Mouse (Mus musculus) thymus, adult 2 months (tissue): ENCODE measurements around the gene Gm7579. TPM values are rescaled to one million over a fixed set of nuclear protein-coding genes. Genes with fewer than 3 reads are reported as not detected.
"Not testable (repeated sequence)": the region's sequence is repeated elsewhere in the genome, so short reads cannot be mapped to it uniquely, and the experiment has no call there.

ENCODE experiments used
- DNase-seq: peaks from one replicate; pipeline ENCODE4 v3.0.0; 2021
- H3K27ac ChIP-seq: fragments of 200-500 bp; 2 replicates; pipeline ENCODE4 v1.5.1; 2012; ENCODE audit warnings: low read length, control low read depth; ENCODE audit not compliant: control insufficient read depth, insufficient read depth
- H3K27me3 ChIP-seq: fragments of 200-500 bp; 2 replicates; pipeline ENCODE4 v1.6.1; 2012; ENCODE audit warnings: mild to moderate bottlenecking, low read length, moderate library complexity, mixed read lengths; ENCODE audit not compliant: control insufficient read depth, insufficient read depth
- H3K36me3 ChIP-seq: fragments of 200-500 bp; 2 replicates; pipeline ENCODE4 v1.6.1; 2012; ENCODE audit warnings: mild to moderate bottlenecking, low read length, moderate library complexity; ENCODE audit not compliant: control insufficient read depth, insufficient read depth
- H3K4me1 ChIP-seq: fragments of 200-500 bp; replicated peaks from 2 replicates; pipeline ENCODE4 v1.6.1; 2012; ENCODE audit warnings: low read length; ENCODE audit not compliant: control insufficient read depth, insufficient read depth
- H3K4me3 ChIP-seq: fragments of 200-500 bp; 2 replicates; pipeline ENCODE4 v1.5.1; 2012; ENCODE audit warnings: mild to moderate bottlenecking, low read length, control low read depth, moderate library complexity; ENCODE audit not compliant: control insufficient read depth, insufficient read depth
- CTCF ChIP-seq: fragments of 200-500 bp; IDR thresholded peaks from 2 replicates; pipeline ENCODE4 v1.5.1; 2012; ENCODE audit warnings: mild to moderate bottlenecking, control low read depth, low read length, moderate library complexity, borderline replicate concordance; ENCODE audit not compliant: control insufficient read depth, poor library complexity, insufficient read depth; ENCODE audit errors: extremely low read depth
- POLR2A ChIP-seq: fragments of 200-500 bp; IDR thresholded peaks from 2 replicates; pipeline ENCODE4 v1.6.1; 2012; ENCODE audit warnings: mild to moderate bottlenecking, low read length, control low read depth, moderate library complexity; ENCODE audit not compliant: control insufficient read depth, poor library complexity, insufficient read depth; ENCODE audit errors: extremely low read depth
- WGBS: fragments of 180-500 bp; shearing (Covaris S2); methylation state at CpG from one replicate; pipeline ENCODE4 v1.1.7; 2018; 5-methylcytosine and 5-hydroxymethylcytosine counted together
- polyA plus RNA-seq: library from polyadenylated mRNA; depleted of rRNA; stranded (reverse); fragments of >200 nt; gene quantifications from 2 replicates; pipeline ENCODE4 v1.2.3, GENCODE M21; 2012

Gm7579 gene
- polyA plus RNA-seq, 1 experiment, result not detected

DNA sequence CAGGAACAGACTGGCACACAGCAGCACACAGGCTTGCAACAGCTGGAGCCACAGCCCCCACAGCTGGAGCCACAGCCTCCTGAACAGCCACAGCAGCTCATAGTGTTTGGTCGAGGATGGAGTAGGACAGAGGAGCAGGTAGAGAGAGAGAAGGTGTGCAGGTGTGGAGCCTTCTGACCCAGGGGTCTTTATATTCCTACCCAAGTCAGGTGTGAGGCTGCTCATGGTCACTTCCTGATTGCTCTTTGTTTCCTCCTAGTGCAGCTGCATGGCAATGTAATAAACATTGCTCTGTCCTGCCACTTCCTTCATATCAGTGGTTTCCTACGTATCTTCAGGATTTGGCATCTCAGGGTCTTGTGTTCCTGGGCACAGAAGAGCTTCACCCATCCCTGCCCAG is 21.4 kb upstream of the Gm7579 start, which contains the start of gene Gm10153:
Gene Gm10153, minus strand, starts transcription at position 101 of the 400 bp plus-strand sequence.
- no peaks in the 10 kb centered on the region for H3K36me3 ChIP-seq
- WGBS, result 48% methylated on average over 2 of the region's 2 CpGs
- H3K4me3 ChIP-seq, result no peak within 1 kb of the TSS
- no peak for DNase-seq
- no peaks in the 10 kb centered on the region for H3K4me1 ChIP-seq
- TF ChIP-seq CTCF, result no peak
- TF ChIP-seq POLR2A, result no peak
- H3K27me3 ChIP-seq, result no peaks in the 10 kb centered on the region
- no peak within 1 kb of the TSS for H3K27ac ChIP-seq

DNA sequence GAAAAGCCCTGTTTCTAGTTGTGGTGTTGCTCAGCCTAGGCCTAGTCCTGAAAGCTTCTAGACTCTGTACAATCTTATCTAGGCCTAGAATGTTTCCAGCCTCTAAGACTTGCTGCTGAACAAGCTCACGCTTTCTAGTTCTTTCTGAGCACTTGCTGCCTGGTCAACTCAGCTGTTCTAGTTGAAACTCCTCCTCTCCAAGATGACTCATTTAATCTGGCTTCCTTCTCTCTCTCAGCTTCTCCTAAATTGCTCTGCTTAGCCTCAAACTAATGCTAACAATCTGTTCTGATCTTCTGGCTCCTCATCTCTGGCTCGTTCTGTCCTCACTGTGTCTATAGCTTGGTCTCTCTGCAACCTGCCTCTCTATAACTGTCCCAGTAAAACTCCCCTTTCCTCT is 12.9 kb upstream of the Gm7579 start:
- DNase-seq, result no peak
- Histone ChIP-seq H3K4me1 (no peaks in the 10 kb centered on the region), H3K27me3 (no peaks in the 10 kb centered on the region), H3K27ac (no peak overlapping the region), H3K4me3 (no peak overlapping the region), H3K36me3 (no peaks in the 10 kb centered on the region)
- WGBS, result 64% methylated on average over 2 of the region's 2 CpGs
- TF ChIP-seq POLR2A (no peak), CTCF (no peak)

DNA sequence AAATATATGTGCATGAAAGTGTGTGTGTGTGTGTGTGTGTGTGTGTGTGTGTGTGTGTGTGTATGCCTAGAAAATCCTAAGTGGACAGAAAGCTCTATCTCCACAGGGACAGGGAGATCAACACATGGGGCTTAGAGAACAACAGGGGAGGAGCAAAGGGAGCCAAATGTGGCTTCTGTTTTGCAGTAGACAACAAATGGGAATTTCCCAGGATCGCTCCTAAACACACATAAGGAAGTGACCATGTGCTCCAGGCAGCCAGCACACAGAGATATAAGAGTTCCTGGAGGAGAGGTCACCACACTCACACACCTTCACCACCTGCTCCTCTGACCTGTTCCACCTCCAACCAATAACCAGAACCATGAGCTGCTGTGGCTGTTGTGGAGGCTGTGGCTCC is 10.6 kb upstream of the Gm7579 start, which contains the start of gene Krtap5-3:
Gene Krtap5-3, plus strand, starts transcription at position 301 of the 400 bp plus-strand sequence.
- TF ChIP-seq POLR2A (no peak), CTCF (no peak)
- H3K4me1 ChIP-seq, result no peaks in the 10 kb centered on the region
- 77% methylated on average over 1 of the region's 1 CpGs for WGBS
- no peak within 1 kb of the TSS for H3K27ac ChIP-seq
- H3K36me3 ChIP-seq, result no peaks in the 10 kb centered on the region
- H3K27me3 ChIP-seq, result no peaks in the 10 kb centered on the region
- DNase-seq, result no peak
- H3K4me3 ChIP-seq, result no peak within 1 kb of the TSS

DNA sequence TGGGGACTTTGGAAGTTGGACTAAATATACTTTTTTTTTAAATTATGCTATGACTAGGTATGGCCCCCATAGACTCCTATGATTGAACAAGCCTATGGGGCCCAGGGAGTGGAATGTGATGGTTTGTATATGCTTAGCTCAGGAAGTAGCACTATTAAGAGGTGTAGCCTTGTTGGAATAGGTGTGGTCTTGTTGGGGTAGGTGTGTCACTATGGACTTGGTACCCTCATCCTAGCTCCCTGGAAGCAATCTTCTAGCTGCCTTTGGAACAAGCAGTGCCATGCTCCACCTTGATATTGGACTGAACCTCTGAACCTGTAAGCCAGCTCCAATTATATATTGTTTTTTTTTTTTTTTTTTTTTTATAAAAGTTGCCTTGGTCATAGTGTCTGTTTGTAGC is 6.2 kb upstream of the Gm7579 start:
- H3K4me3 ChIP-seq, result no peak overlapping the region
- H3K4me1 ChIP-seq, result no peaks in the 10 kb centered on the region
- H3K36me3 ChIP-seq, result no peaks in the 10 kb centered on the region
- no peak overlapping the region for H3K27ac ChIP-seq
- TF ChIP-seq CTCF (no peak), POLR2A (no peak)
- no peaks in the 10 kb centered on the region for H3K27me3 ChIP-seq
- DNase-seq, result no peak

DNA sequence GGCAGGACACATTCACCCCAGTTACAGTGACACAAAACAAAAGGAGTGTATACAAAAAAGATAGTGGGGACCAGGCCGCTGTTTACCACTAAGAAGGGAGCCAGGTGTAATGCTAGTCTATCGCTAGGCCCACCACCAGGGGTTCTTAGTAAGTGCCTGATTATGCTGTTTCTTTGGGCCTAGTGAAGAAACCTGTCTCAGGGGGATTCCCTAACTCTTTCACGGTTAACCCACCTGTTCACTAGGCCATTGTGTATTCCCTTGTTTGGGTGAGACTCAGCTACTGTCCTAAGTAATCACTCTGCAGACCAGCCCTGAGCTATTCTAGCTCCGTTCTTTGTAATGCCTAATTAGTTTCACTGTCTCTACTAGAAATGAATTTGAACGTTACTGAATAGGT is 4.8 kb upstream of the Gm7579 start:
- 93% methylated on average over 5 of the region's 5 CpGs for WGBS
- H3K27me3 ChIP-seq, H3K27ac ChIP-seq, DNase-seq, H3K4me3 ChIP-seq, H3K36me3 ChIP-seq, H3K4me1 ChIP-seq: not testable (repeated sequence)

DNA sequence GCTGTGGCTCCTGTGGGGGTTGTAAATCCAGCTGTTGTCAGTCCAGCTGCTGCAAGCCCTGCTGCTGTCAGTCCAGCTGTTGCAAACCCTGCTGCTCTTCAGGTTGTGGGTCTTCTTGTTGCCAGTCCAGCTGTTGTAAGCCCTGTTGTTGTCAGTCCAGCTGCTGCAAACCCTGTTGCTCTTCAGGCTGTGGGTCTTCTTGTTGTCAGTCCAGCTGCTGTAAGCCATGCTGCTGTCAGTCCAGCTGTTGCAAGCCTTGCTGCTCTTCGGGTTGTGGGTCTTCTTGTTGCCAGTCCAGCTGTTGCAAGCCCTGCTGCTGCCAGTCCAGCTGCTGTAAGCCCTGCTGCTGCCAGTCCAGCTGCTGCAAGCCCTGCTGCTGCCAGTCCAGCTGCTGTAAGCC is 477 bp downstream of the Gm7579 start:
- DNase-seq, H3K36me3 ChIP-seq, H3K4me1 ChIP-seq, H3K4me3 ChIP-seq, H3K27ac ChIP-seq, H3K27me3 ChIP-seq: not testable (repeated sequence)
- 85% methylated on average over 1 of the region's 1 CpGs for WGBS

DNA sequence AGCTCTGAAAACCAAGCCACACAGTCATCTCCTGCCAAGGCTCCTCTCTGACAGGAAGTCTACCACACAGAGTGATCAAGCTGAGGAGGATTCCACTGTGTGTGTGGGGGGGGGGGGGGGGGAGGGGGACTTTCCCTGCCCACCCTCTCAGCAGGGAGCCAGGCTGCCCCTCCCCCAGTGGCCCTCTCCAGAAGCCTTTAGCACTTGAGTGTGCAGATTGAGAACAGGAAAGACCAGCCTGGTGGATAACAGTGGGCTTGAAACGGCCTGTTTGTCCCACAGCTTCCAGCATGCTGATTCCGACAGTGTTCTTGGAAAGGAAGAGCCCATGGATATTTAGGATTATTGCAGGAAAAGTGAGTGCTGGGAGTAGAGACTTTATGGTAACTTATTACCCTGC is 12.9 kb downstream of the Gm7579 start:
- H3K27ac ChIP-seq, result no peak overlapping the region
- WGBS, result 65% methylated on average over 2 of the region's 2 CpGs
- no peak for DNase-seq

DNA sequence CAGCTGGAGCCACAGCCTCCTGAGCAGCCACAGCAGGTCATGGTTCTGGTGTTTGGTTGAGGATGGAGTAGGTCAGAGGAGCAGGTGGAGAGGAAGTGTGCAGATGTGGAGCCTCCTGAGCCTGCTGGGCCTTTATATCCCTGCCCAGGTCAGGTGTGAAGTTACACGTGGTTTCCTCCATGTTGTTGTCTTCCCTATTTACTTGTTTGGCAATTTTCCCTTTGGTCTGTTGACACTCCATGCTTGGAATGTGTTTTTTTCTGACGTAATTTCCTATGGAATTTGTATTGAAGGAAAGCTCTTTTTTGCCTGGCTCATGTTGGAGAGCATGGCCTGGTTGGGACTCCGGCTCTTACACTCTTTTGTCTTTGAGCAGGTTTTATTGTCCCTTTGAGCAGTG is 18.2 kb downstream of the Gm7579 start, which contains the start of gene Krtap5-5:
Gene Krtap5-5, minus strand, starts transcription at position 101 of the 400 bp plus-strand sequence.
- not testable (repeated sequence) for H3K36me3 ChIP-seq, DNase-seq, H3K4me3 ChIP-seq, H3K4me1 ChIP-seq, H3K27me3 ChIP-seq, H3K27ac ChIP-seq
- WGBS, result 64% methylated on average over 3 of the region's 3 CpGs

More for the DNA sequence above, 12.9 kb downstream of the Gm7579 start:
- H3K27me3 ChIP-seq, result no peaks in the 10 kb centered on the region
- no peak for TF ChIP-seq POLR2A
- no peak for TF ChIP-seq CTCF
- no peaks in the 10 kb centered on the region for H3K4me1 ChIP-seq
- H3K4me3 ChIP-seq, result no peak overlapping the region
- H3K36me3 ChIP-seq, result no peaks in the 10 kb centered on the region
